Mouse (Mus musculus): Measurements from ENCODE around the gene Vmn1r179. TPM values are rescaled to one million over a fixed set of nuclear protein-coding genes. Genes with fewer than 3 reads are reported as not detected.
"Not testable (repeated sequence)": the region's sequence is repeated elsewhere in the genome, so short reads cannot be mapped to it uniquely, and the experiment has no call there.

Vmn1r179 gene
- polyA plus RNA-seq (2015; fragmentation: Nextera tagmentation; extraction: Ambion mirVana), result not detected in 2 replicates

DNA sequence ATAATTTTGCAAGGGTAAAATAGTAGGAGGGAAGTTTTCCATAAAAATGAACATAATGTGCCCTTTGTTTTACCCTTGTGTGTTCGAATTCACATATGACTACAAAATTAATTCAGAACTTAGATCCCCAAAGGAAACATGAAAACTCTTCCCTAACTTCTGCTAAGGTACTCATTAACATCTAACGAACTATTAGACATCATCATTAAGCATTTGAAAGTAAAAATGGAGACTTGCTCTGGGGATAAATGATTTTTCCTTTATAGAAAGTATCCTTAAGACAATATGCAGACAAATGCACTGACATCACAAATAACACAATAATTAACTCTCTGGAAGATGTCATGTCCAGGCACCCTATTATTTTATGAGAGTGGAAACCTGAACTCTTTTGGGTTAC is at the start of gene Vmn1r179:
Gene Vmn1r179 (plus strand): TSS at position 301 of the 400 bp plus-strand sequence.
- Histone ChIP-seq H3K9me3 (replicated peaks) (0 out of 2 replicates have a peak, but pooled peaks cover 6% of the 10 kb centered on the region), H3K27ac (no peak within 1 kb of the TSS), H3K9ac (no peak within 1 kb of the TSS), H3K4me3 (replicated peaks) (no peak within 1 kb of the TSS), H3K36me3 (no peaks in the 10 kb centered on the region), H3K4me1 (no peaks in the 10 kb centered on the region), H3K27me3 (no peaks in the 10 kb centered on the region), H3K4me2 (no peak within 1 kb of the TSS)
- WGBS, result 53% methylated on average over 2 of the region's 2 CpGs
- no peak for ATAC-seq (replicated peaks; ENCODE audit: low FRiP score)

DNA sequence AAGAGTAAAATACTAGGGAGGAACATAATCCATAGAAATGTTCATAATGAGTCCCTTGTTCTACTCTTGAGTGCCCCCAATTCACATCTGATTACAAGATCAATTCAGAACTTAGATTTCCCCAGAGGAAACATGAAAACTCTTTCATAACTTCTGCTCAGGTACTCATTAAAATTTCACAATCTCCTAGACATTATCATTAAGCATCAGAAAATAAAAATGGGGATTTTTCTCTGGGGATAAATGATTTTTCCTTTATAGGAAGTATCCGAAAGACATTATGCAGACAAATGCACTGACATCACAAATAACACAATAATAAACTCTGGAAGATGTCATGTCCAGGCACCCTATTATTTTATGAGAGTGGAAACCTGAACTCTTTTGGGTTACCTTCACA is 35.1 kb upstream of the Vmn1r179 start, which contains the start of gene Vmn1r178:
Gene Vmn1r178 (plus strand): TSS at position 301 of the 400 bp plus-strand sequence.
- peaks cover 12% of the 10 kb centered on the region; the same call in 1 of the 2 replicates for H3K9me3 ChIP-seq (replicated peaks)
- no peaks in the 10 kb centered on the region for H3K36me3 ChIP-seq
- no peaks in the 10 kb centered on the region for H3K27me3 ChIP-seq
- no peak within 1 kb of the TSS for H3K9ac ChIP-seq
- H3K4me1 ChIP-seq, result no peaks in the 10 kb centered on the region
- ATAC-seq (replicated peaks; ENCODE audit: low FRiP score), result no peak
- WGBS, result 85% methylated on average over 1 of the region's 1 CpGs
- no peak within 1 kb of the TSS for H3K27ac ChIP-seq
- no peak within 1 kb of the TSS for H3K4me2 ChIP-seq
- no peak within 1 kb of the TSS for H3K4me3 ChIP-seq (replicated peaks)

DNA sequence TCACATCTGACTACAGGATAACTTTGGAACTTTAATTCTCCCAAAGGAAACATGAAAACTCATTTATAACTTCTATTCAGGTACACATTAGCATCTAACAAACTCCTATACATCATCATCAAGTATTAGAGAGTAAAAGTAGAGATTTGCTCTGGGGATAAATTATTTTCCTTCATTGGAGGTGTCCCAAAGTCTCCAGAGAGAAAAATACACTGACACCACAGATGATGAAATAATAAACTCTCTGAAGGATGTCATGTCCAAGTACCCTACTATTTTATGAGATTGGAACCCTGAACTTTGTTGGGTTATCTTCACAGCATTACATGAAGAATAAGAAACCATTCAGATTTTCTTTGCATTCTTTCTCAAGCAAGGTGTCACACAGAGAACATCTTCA is 23.6 kb downstream of the Vmn1r179 start, which contains the start of gene Vmn1r180:
Gene Vmn1r180 (plus strand): TSS at position 301 of the 400 bp plus-strand sequence.
- no peak for ATAC-seq (replicated peaks; ENCODE audit: low FRiP score)
- Histone ChIP-seq H3K4me2 (no peak within 1 kb of the TSS), H3K9me3 (replicated peaks) (no peaks in the 10 kb centered on the region), H3K36me3 (no peaks in the 10 kb centered on the region), H3K4me1 (no peaks in the 10 kb centered on the region), H3K4me3 (replicated peaks) (no peak within 1 kb of the TSS), H3K27me3 (no peaks in the 10 kb centered on the region), H3K9ac (no peak within 1 kb of the TSS), H3K27ac (no peak within 1 kb of the TSS)

- H3K4me2 ChIP-seq; H3K4me3 ChIP-seq (replicated peaks); H3K9me3 ChIP-seq (replicated peaks); H3K36me3 ChIP-seq; H3K9ac ChIP-seq; H3K27ac ChIP-seq; H3K4me1 ChIP-seq; ATAC-seq (replicated peaks; ENCODE audit: low FRiP score); H3K27me3 ChIP-seq: not testable (repeated sequence)
- 53% methylated on average over 3 of the region's 3 CpGs for WGBS
Measured at GRCm38 (mm10) chr7:23968044-23968443, 41.3 kb downstream of the Vmn1r179 start.

DNA sequence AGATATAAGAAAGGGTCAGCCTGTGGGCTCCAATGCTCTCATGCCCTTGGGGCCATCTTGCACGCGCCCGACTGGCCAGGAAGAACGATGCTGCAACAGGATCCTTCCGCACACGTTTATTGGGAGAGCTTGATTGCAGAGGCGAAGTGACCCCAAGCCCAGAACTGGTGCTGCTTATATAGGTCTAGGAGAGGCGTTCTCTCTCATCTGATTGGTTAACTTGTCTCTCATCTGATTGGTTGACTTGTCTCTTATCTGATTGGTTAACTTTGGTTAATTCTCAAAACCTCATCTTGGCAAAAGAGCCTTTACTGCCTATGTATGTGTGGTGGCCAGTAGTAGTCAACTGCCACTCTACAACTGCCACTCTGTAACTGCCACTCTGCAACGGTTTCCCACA is 47.5 kb downstream of the Vmn1r179 start, which contains the start of gene Vmn1r181:
Gene Vmn1r181 (plus strand): TSS at position 301 of the 400 bp plus-strand sequence.
- H3K4me1 ChIP-seq; H3K4me3 ChIP-seq (replicated peaks); ATAC-seq (replicated peaks; ENCODE audit: low FRiP score); H3K27ac ChIP-seq; H3K4me2 ChIP-seq; H3K9ac ChIP-seq; H3K9me3 ChIP-seq (replicated peaks); H3K27me3 ChIP-seq; H3K36me3 ChIP-seq: not testable (repeated sequence)
- 81% methylated on average over 9 of the region's 9 CpGs for WGBS

Other genes starting within 250 kb of the Vmn1r179 start
- not detected in 2 replicates for gene Vmn1r173, start 226.3 kb upstream of the Vmn1r179 start, polyA plus RNA-seq (2015; fragmentation: Nextera tagmentation; extraction: Ambion mirVana)
- not detected in 2 replicates for gene Vmn1r174, start 174.7 kb upstream of the Vmn1r179 start, polyA plus RNA-seq (2015; fragmentation: Nextera tagmentation; extraction: Ambion mirVana)
- gene Vmn1r175, start 116.3 kb upstream of the Vmn1r179 start, polyA plus RNA-seq (2015; fragmentation: Nextera tagmentation; extraction: Ambion mirVana), result not detected in 2 replicates
- not detected in 2 replicates for gene Vmn1r176, start 89.6 kb upstream of the Vmn1r179 start, polyA plus RNA-seq (2015; fragmentation: Nextera tagmentation; extraction: Ambion mirVana)
- gene Vmn1r177, start 60.5 kb upstream of the Vmn1r179 start, polyA plus RNA-seq (2015; fragmentation: Nextera tagmentation; extraction: Ambion mirVana), result not detected in 2 replicates
- not detected in 2 replicates for gene Vmn1r178, start 35.0 kb upstream of the Vmn1r179 start, polyA plus RNA-seq (2015; fragmentation: Nextera tagmentation; extraction: Ambion mirVana)
- gene Vmn1r180, start 23.7 kb downstream of the Vmn1r179 start, polyA plus RNA-seq (2015; fragmentation: Nextera tagmentation; extraction: Ambion mirVana), result not detected in 2 replicates
- not detected in 2 replicates for gene Vmn1r181, start 47.6 kb downstream of the Vmn1r179 start, polyA plus RNA-seq (2015; fragmentation: Nextera tagmentation; extraction: Ambion mirVana)
- gene V1rd19, start 74.7 kb downstream of the Vmn1r179 start, polyA plus RNA-seq (2015; fragmentation: Nextera tagmentation; extraction: Ambion mirVana), result not detected in 2 replicates
- gene Vmn1r183, start 126.3 kb downstream of the Vmn1r179 start, polyA plus RNA-seq (2015; fragmentation: Nextera tagmentation; extraction: Ambion mirVana), result not detected in 2 replicates
- 21.1 and 23.3 TPM in 2 replicates for gene Zfp180, start 154.9 kb downstream of the Vmn1r179 start, polyA plus RNA-seq (2015; fragmentation: Nextera tagmentation; extraction: Ambion mirVana)
- 6.3 and 6.9 TPM in 2 replicates for gene Zfp112, start 185.3 kb downstream of the Vmn1r179 start, polyA plus RNA-seq (2015; fragmentation: Nextera tagmentation; extraction: Ambion mirVana)
- 17.9 and 18.3 TPM in 2 replicates for gene Zfp235, start 207.2 kb downstream of the Vmn1r179 start, polyA plus RNA-seq (2015; fragmentation: Nextera tagmentation; extraction: Ambion mirVana)
- gene Zfp114, start 248.1 kb downstream of the Vmn1r179 start, polyA plus RNA-seq (2015; fragmentation: Nextera tagmentation; extraction: Ambion mirVana), result 5.7 and 6.8 TPM in 2 replicates